In genomic region chr1:133869221-133869620, GRCm38 (mm10) we compare ENCODE assay signal across 13 mouse cellular contexts. TPM values are rescaled to one million over a fixed set of nuclear protein-coding genes. Genes with fewer than 3 reads are reported as not detected.
"Had no signal": no experiment of that assay in that cellular context is flagged by ENCODE, and none has a peak within 500 bp of the region (broad histone marks: within the 10 kb centered on the region; RNA-seq: fewer than 3 reads in every experiment).

No protein-coding gene starts in this region.

- H3K27me3 ChIP-seq: limb, embryonic 13.5 days; midbrain, embryonic 12.5 days; neural tube, embryonic 13.5 days had no signal

- H3K4me2 ChIP-seq: limb, embryonic 13.5 days; midbrain, embryonic 12.5 days; neural tube, embryonic 13.5 days had no signal

- H3K4me1 ChIP-seq: limb, embryonic 13.5 days; midbrain, embryonic 12.5 days; neural tube, embryonic 13.5 days had no signal

- H3K9ac ChIP-seq: limb, embryonic 13.5 days; liver, embryonic 14.5 days; midbrain, embryonic 12.5 days; neural tube, embryonic 13.5 days had no signal

- H3K36me3 ChIP-seq: limb, embryonic 13.5 days; midbrain, embryonic 12.5 days; neural tube, embryonic 13.5 days had no signal

- H3K9me3 ChIP-seq: limb, embryonic 13.5 days; midbrain, embryonic 12.5 days had no signal

- H3K27ac ChIP-seq: limb, embryonic 13.5 days; liver, embryonic 14.5 days; midbrain, embryonic 12.5 days; neural tube, embryonic 13.5 days had no signal

- H3K4me3 ChIP-seq: limb, embryonic 13.5 days; midbrain, embryonic 12.5 days; neural tube, embryonic 13.5 days had no signal

- DNase-seq: kidney, postnatal 25 days; layer of hippocampus, postnatal 36 days; lung, adult 18-20 months; right cerebral cortex, adult 18-20 months; right cerebral cortex, postnatal 25 days; thymus, adult 18-20 months; thymus, postnatal 14 days had no signal

- ATAC-seq: midbrain, embryonic 16.5 days had no signal

RNA-seq across cellular contexts. Expression of gene Optc, which starts 38.6 kb away (rescaled TPM):
- total RNA-seq: liver, adult 2 months had no signal
- polyA plus RNA-seq: liver, adult 2 months had no signal
